Mouse (Mus musculus): ENCODE measurements around the gene Nup107.
A peak's percentile ranks its signal among the peaks of the same experiment; 100 is the strongest.

Nup107 gene

DNA sequence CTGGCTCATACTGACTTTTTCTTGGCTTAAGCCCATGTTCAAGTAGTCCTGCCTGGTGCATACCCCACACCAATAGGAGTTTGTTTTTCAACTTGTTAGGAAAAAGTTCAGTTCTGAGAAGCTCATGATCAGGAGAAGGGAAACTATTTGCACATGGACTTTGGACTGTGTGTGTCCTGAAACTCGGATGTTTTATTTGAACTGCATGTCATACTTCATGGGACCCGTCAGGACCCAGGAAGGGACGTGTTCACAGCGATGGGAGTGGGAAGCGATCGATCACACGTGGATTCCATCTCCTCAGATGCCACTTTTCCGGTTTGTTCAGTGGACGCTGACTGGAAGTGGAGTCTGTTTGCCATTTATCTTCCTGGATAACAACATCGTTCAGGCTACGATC lies 7.3 kb upstream of the Nup107 start:
- DNase-seq: no peak

DNA sequence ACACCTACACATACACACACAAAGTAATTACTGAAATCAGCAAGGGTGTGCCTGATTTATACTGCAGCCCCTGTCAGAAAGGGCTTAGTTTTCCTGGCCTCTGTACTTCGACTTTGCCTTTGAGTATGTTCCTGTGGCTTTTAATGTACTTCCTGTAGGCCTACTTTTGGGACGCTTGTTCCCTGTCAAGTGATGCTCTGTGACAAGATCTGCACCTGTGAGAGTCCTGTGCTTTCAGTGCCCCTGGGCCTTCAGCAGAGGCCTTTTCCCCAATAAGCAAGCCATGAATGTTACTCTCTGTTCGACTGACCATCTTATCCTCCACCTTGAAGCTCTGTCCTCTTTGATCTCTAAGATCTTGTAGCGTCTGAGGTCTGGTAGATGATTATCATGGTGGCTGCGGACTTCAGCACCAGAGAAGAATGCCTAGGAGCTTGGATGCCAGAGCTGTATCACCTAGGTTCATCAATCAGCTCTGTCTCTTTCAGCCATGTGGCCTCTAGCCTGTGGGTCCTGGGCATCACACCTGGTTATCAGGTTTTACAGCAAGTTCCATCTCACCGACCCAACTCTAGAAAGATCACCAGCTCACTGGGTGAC lies 6.0 kb upstream of the Nup107 start:
- peak; percentile 18 to 38 for DNase-seq

DNA sequence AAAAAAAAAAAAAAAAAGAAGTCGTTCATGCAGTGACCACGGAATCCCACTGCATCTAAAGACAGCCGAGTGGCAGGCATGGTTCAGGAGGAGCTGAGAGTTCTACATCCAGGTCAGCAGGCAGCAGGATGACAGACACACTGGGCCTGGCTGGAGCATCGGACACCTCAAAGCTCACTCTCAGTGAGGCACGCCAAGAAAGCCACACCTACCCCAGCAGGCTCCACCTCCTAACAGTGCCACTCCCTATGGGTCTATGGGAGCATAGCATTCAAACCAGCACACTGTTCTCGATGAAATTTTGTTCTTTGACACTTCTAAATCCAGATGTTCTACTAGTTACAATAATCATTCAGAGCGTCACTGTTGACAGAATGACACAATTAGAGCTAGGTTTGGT lies 5.2 kb upstream of the Nup107 start:
- no peak for DNase-seq

DNA sequence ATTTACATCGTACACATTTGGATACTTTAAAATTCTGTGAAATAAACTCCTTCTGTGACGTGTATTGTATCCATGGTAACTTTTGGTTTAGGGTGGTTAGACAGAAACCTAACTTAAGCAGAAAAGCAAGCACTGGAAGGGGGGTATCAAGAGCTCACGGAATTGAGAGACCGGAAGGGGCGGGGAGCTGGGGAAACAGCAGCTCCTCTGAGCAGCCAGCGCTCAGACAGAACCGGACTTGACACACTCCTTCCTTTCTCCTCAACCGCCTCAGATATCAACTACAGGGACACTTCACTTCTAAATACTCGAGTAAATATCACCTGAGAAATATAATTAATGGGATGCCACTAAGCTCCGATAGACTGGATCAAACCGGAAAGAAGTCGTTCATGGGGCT lies 4.6 kb upstream of the Nup107 start:
- DNase-seq: no peak

DNA sequence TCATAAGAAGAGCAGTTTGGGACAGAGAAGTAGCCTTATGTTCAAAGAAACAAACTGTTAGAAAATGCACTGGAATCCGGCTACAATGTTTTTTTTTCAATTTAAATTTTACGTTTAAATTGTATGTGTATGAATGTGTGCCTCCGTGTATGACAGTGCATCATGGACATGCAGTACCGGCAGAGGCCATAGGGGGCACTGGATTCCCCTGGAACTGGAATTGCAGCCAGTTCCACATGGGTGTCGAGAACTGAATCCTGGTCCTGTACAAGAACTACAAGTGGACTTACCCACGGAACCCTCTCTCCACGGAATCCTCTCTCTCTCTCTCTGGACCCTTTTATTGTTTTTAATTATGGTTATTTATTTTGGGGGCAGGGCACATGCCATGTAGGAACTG lies 3.7 kb upstream of the Nup107 start:
- peak in 1 of 2 experiments; percentile 26 for DNase-seq

DNA sequence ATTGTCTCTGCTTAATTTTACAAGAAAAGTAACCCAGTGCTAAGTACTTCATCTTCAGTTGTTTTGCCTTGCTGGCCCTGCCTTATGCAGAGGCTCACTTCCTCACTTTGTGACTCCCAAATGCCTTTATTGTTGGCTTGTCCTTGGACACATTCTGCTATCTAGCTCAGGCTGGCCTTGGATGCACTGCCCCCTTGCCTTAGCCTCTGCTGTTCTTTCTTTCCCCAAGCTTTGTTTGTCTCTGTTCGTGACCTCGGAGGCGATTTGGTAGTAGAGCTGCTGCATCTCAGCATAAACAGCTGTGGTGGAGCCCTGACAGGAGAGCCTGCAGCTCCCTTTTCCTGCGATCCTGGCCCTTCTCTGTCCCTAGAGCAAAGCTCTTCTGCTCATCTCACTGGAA lies 2.7 kb upstream of the Nup107 start:
- DNase-seq: no peak

DNA sequence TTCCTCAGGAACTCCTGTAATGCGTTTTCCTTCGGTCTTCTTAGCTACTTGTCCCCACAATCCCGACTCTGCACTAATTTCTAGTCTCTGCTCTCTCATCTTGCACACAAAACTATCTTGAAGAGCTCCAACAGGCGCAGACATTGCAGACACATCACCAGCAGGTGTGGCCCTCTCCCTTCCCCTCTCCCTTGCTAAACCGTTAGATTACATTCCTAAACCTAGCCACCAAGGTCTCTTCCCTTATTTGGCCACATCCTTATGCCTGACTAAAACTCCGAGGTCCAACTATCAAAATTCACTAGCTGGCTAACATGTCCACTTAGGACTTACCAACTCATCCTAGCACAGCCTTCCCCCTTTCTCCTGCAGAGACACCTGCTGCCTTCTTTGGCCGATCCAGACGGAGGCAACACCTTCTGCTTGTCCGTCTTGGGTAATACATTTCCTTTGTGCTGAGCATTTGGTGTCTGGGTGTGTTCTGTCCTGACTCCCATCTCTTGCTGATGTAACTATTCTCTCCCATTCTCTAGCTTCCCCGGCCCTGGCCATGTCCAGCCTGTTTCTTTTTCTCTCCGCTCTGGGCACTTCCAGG lies 1.0 kb upstream of the Nup107 start:
- DNase-seq: no peak

DNA sequence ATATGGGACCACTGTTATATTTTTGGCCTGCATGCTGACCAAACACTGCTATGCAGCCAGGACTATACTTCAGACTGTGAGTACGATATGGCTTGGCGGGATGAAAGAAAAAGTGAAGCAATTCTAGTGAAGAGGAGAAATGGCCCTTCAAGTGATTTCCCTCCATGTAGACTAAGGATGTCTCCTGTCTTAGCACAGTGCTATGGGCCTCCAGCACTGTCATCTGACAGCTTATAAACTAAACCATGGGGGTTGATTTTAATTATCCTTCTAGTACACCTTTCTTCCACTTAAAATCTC lies 1.4 kb downstream of the Nup107 start:
- no peak for DNase-seq

DNA sequence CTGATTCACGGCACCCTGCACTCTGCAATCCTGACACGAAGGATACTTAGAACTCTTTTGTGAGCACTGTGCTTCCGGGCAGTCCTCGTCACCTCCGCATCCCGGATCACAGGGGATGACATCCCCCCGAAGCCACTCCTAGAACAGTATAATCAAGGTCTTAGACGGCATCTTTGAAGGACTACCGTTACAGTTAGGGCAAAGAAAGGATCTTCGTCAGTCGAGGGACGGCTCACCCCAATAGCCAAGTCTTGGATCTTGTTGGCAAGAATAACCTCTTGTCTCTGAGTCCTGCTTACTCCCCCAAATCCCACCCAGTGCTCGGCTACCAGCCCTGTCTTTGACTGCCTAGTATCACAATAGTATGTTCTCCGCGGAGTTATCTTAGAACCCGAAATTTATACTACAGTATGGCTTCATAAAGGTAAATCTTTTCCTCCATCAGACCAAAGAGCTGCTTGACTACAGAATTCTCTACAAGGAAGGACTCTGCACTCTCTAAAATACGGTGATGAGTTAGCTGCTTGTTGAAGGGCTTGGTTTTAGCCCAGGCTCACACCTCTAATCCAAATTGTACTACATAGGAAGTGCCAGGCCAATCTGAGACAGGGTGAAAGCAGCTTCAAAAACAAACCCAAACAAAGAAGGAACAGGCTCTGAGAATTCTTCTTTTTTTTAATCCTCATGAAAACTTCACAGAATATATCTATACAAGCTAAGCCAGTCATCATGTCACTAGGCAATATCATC lies 1.9 kb downstream of the Nup107 start:
- DNase-seq: no peak

DNA sequence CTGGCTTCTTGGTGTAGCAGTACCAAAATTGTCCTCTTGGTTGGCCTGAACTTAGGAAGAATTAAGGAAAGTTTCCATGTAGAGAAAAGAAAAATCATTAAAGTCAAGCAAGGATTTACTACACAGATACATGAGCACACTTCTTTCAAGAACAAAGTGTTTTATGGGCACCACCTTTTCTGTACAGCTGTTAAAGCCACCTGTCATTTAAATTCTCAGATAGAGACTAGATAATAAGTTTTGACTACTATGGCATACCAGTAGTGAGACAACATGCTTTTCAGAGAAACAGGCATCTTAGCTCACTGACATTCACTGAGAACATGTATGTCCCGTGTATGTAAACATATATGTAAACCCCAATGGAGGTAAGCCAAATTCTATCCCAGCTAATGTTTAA lies 2.5 kb downstream of the Nup107 start:
- no peak for DNase-seq

DNA sequence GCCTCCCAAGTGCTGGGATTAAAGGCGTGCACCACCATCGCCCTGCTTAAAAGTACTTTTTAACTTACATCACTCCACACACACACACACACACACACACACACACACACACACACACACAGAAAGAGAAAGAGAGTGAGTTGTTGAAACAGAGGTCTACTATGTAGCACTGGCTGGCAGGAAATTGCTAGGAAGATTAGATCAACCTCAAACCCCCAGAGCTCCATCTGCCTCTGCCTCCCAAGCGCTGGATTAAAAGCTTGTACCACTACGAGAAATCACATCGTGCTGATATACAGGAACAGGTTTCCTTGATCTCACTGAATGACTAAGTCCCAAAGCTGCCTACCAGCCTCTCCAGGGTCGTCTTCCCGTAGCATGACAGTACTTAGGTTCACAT lies 7.9 kb downstream of the Nup107 start:
- DNase-seq: no peak

DNA sequence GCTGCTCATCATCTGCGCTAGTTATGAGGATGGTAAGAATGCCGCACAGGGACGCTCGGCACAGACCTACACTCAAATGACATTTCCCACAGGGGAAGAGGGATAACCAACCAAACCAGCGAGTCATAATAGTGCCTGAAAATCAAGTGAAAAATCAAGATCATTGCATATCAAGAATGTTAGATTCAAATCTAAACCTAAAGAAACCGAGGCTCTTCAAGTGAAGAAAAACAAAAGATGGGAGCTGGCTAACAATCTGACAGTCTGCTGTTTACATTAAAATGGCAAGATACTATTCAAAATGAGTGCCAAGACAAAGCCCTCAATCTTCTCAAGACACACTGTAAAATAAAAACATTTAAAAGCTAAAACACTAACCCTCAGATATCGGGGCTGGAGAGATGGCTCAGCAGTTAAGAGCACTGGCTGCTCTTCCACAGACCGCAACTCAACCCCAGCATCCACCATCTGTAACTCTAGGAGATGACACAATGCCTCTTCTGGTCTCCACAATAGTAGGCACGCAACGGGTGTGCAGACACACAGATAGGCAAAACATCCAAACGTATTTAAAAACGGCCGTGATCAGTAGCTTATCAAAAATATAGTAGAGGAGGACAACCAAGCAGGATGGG lies 8.6 kb downstream of the Nup107 start:
- no peak for DNase-seq

DNA sequence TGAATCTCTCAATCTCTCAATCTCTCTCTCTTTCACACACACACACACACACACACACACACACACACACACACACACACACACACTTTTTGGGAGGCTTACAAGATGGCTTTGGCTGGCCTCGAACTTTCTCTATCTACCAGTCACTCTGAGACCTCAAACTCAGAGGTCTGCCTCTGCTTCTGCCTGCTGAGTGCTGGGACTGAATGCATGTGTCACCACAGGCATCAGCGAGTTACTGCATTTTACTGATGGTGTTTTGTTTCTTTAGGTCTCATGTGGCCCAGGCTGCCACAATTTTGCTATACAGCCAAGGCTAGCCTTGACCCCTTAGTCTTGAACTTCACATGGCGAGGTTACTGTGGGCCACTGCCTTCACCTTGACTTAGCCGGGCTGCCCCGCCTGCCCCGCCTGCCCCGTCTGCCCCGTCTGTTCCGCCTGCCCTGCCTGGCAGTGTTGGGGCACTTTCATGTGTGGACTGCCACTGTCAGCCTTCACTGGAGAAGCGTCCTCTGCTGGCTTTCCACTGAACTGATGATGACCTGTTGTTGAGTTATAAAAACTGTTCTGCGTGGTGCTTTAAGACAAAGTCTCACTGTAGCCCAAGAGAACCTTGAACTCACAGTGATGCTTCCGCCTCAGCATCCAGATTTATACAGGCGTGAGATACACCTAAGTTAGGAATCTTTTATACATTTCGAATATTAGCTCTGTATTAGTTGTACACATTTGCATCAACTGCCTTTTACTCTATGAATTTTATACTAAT lies 9.8 kb downstream of the Nup107 start:
- DNase-seq: peak in 1 of 2 experiments; percentile 42

DNA sequence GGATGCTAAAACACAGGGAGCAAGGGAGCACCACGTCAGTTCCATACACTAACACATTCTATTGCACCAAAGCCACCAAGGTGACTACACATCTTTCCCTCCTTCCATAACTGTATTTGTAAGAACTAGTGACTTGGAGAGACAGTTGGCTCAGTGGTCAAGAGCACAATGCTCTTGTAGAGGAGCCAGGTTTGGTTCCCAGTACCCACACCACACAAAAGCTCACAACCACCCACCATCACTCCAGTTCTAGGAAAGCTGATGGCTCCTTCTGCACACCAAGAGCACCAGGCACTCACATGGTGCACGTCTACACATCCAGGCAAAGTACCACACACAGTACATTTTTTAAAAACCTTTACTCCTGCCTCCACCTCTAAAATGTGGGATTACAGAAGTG lies 10.4 kb downstream of the Nup107 start:
- DNase-seq: no peak

DNA sequence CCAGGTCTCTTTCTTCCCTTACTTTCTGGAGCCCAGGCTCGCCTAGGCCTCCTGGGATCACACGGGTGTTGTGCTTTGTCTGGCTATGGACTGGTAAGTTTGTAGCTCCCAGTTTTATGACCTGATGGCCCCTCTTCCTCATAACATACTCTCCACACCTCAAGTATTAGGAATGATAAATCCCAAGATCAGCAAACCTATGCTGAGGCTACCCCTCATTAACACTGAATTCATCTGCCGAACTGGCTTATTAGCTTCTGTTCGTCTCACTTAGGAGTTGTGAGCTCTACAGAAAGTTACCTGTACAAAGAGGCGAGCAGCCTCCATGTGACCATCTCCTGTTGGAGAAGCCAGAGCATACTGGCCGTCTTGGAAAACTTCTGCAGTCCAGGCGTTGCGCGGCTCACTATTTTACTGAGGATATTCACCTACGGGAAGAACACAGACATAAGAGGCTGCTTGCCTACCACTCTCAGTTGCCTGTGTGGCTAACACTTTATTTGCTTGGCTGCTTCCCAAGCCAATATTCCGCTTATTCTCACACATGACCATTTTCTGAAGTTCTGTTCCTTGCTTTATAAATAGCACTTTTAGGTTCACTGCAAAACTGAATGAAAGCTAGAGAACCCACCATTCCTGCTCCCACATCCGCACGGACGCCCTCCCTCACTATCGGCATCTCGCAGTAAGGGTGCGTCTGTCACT lies 11.3 kb downstream of the Nup107 start:
- DNase-seq: no peak

DNA sequence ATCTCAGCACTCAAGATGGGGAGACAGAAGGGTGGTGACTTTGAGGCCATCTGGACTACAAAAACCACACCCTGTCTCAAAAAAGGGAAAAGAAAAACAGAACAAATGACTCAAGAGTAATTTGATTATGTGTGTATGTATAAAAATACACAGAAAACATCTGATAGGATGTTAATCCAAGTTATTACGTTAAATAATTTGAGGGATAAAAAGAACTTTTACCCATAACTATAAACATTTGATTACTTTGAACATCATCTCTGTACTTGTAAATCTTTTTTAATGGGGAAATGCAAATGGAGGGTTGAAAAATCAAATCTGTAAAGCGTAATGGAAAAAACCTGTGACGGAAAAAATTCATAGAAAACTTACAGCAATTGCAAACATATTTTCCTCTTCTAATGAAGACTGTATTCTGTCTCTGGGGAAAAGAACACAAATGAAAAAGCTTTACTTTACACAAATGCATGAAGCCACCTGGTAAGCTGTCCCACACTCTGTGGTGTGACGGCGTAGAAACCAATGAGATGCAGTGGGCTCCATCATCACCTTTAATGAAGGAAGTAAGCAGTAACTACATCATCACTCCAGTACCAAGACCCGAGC lies 12.1 kb downstream of the Nup107 start:
- no peak for DNase-seq

DNA sequence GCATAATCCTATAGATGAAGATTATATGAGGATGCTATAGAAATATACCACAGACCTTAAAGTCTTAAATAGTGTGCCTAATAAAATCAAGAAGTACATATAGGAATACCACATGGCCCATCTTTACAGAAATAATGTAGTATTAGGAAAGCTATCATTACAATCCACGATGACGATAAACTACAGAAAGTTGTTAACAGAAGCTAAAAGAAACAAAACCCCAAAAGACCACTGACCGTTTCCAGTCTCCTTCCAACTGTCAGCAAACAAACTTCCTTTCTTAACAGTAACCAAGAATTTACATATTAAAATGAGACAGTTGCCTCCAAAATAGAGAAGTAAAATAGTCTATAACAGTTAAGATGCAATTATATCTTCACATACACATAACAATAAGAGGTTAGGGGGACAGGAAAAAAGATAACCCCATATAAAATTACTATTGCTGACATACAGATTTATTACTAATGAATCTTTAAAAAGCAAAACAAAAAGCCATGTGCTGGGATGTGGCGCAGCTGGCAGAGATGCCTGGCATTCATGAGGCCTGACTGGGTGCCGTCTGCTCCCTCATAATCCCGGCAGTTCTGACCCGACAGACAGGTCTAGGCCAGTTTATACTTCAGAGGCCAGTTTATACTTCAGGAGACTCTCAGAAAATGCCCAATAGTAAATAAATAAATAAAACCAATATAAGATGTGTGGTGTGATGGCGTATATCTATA lies 12.8 kb downstream of the Nup107 start:
- DNase-seq: no peak

DNA sequence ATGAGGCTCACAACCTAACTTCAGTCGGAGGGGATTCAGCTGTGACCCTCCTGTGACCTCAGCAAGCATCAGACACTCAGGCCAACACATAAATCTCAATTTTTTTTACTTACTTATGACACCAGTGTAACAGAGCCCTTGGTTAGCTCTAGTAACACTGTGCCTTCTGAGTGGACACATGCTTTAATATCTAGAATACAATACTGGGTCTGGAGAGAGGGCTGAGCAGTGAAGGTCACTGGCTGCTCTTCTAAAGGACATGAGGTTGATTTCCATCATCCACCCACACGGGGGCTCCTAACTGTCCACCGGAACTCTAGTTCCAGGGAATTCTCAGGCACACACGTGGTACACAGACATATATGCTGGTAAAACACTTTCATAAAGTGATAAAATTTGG lies 13.6 kb downstream of the Nup107 start:
- DNase-seq: no peak

DNA sequence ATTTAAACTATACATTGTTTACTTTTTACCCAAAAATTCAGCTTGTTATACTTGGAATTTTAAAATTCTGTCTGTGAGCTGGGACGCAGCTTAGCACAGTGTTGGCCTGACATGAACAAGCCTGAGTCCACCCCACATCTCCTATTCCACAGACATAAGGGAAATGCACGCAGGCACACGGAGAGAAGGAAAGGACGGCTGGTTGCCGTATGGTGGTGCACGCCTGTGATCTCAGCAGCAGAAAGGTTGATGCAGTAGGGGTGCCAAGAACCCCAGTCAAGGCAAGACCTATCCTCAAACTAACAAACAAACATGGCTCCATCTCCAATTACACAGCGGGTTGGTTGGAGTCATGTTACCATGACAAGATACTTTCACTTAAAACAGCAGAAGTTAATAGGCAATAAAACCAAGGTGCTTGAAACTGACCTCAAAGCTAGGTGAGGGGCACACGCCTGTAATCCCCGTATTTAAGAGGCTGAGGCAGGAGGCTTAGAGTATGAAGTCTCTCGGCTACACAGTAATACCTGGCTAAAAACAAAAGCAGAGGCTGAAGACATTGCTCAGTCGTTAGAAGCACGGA lies 14.1 kb downstream of the Nup107 start:
- DNase-seq: no peak

DNA sequence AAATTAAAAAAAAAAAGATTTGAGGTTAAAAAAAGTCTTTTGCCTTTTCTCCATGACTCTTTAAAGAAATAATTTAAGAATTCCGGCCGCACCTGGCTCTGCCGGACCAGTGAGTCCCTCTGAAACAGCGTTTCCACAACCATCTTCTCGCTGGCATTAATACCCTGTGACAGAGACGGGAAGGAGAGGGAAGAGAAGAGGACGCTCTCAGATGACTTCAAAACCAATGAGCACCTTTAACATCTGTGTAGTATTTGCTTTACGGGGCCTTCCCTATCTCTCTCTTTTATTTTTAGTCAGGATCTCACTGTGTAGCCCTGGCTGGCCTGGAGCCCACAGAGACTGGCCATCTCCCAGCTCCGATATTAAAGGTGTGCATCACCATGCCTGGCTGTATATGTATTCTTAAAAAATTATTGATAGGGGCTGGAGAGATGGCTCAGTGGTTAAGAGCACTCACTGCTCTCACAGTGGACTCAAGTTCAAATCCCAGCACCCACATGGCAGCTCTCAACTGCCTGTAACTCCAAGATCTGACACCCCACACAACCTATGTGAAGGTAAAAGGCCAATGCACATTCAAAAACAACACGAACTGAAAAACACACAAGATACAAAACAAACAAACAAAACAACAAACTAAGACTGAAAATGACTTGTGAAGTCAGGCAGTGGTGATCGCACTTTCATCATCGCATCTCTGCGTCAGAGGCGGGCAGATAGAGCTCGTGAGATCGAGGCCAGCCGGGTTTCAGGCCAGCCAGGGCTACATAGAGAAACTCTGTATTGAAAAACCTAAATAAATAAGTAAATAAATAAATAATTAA lies 14.8 kb downstream of the Nup107 start:
- no peak for DNase-seq

Data from kidney, postnatal 36 days (tissue).